Mouse (Mus musculus) heart, embryonic 11.5 days (tissue): ENCODE measurements around the gene Cyfip2. TPM values are rescaled to one million over a fixed set of nuclear protein-coding genes. Genes with fewer than 3 reads are reported as not detected.

Experiments used
- ATAC-seq: fragments of 200-750 bp; cut with Nextera tagmentation; replicated peaks from 2 replicates; pipeline ENCODE4 v1.8.0; 2017; ENCODE audit warnings: moderate library complexity; ENCODE audit not compliant: insufficient number of reproducible peaks, low FRiP score, low TSS enrichment
- H3K27ac ChIP-seq: fragments of 300-500 bp; sonication (generic); 2 replicates; pipeline ENCODE4 v1.5.1; 2014; ENCODE audit warnings: mild to moderate bottlenecking, low read depth, low read length
- H3K27me3 ChIP-seq: fragments of 300-500 bp; sonication (generic); 2 replicates; pipeline ENCODE4 v1.6.1; 2014; ENCODE audit warnings: mild to moderate bottlenecking, low read length, mixed read lengths; ENCODE audit not compliant: control insufficient read depth, insufficient read depth
- H3K36me3 ChIP-seq: fragments of 300-500 bp; sonication (generic); 2 replicates; pipeline ENCODE4 v1.6.1; 2014; ENCODE audit warnings: mild to moderate bottlenecking, low read length, moderate library complexity, mixed read lengths; ENCODE audit not compliant: control insufficient read depth, insufficient read depth
- H3K4me1 ChIP-seq: fragments of 300-500 bp; sonication (generic); 2 replicates; pipeline ENCODE4 v1.6.1; 2014; ENCODE audit warnings: low read length; ENCODE audit not compliant: control insufficient read depth, insufficient read depth
- H3K4me2 ChIP-seq: fragments of 300-500 bp; sonication (generic); 2 replicates; pipeline ENCODE4 v1.6.1; 2014; ENCODE audit warnings: mild to moderate bottlenecking, moderate library complexity
- H3K4me3 ChIP-seq: fragments of 300-500 bp; sonication (generic); 2 replicates; pipeline ENCODE4 v1.5.1; 2014; ENCODE audit warnings: low read depth, low read length
- H3K9ac ChIP-seq: fragments of 300-500 bp; sonication (generic); 2 replicates; pipeline ENCODE4 v1.6.1; 2014; ENCODE audit warnings: mild to moderate bottlenecking, low read depth, low read length, moderate library complexity
- H3K9me3 ChIP-seq: fragments of 300-500 bp; sonication (generic); replicated peaks from 2 replicates; pipeline ENCODE4 v1.6.1; 2016; ENCODE audit warnings: low read length; ENCODE audit not compliant: control insufficient read depth
- WGBS: fragments of 180-500 bp; shearing (Covaris S2); extraction: QIAGEN DNeasy Blood & Tissue Kit; methylation state at CpG from one replicate; pipeline ENCODE4 v1.1.7; 2014; ENCODE audit not compliant: insufficient replicate concordance; 5-methylcytosine and 5-hydroxymethylcytosine counted together
- polyA plus RNA-seq: library from polyadenylated mRNA; unstranded; fragments of >200 nt; fragmentation: Nextera tagmentation; extraction: Ambion mirVana; gene quantifications from 2 replicates; pipeline ENCODE4 v1.2.1, GENCODE M21; 2014

The Cyfip2 gene
- polyA plus RNA-seq, 1 experiment from 2014 or later = 5.7 TPM

GRCm38 (mm10) chr11:46214368-46215230, 98.1 kb downstream of the Cyfip2 start:
- WGBS = 15% methylated on average over 14 of the region's 14 CpGs
- Histone ChIP-seq H3K9ac (peak overlapping the region; percentile 54), H3K9me3 (no peaks in the 10 kb centered on the region), H3K27ac (peak overlapping the region; percentile 95), H3K27me3 (no peaks in the 10 kb centered on the region), H3K4me1 (peaks cover 52% of the 10 kb centered on the region), H3K4me2 (peak overlapping the region; percentile 46), H3K4me3 (no peak overlapping the region), H3K36me3 (no peaks in the 10 kb centered on the region)
- ATAC-seq = peak; percentile 50

GRCm38 (mm10) chr11:46213844-46214243, 98.8 kb downstream of the Cyfip2 start:
- peak overlapping the region; percentile 54 for H3K9ac ChIP-seq
- no peak overlapping the region for H3K4me2 ChIP-seq
- 0 out of 2 replicates have a peak, but pooled peaks have one; percentile 41 for ATAC-seq
- no peaks in the 10 kb centered on the region for H3K9me3 ChIP-seq
- peak overlapping the region; percentile 95 for H3K27ac ChIP-seq
- H3K4me3 ChIP-seq = no peak overlapping the region
- no peaks in the 10 kb centered on the region for H3K27me3 ChIP-seq
- H3K36me3 ChIP-seq = no peaks in the 10 kb centered on the region
- 30% methylated on average over 5 of the region's 5 CpGs for WGBS
- peaks cover 55% of the 10 kb centered on the region for H3K4me1 ChIP-seq

GRCm38 (mm10) chr11:46211858-46212257, 100.8 kb downstream of the Cyfip2 start:
- Histone ChIP-seq H3K4me1 (peaks cover 55% of the 10 kb centered on the region), H3K4me3 (no peak overlapping the region), H3K9me3 (no peaks in the 10 kb centered on the region), H3K27me3 (no peaks in the 10 kb centered on the region), H3K36me3 (no peaks in the 10 kb centered on the region), H3K9ac (peak overlapping the region; percentile 46), H3K27ac (peak overlapping the region; percentile 75), H3K4me2 (no peak overlapping the region)
- WGBS = 16% methylated on average over 3 of the region's 3 CpGs
- ATAC-seq = no peak

- Histone ChIP-seq H3K27ac (peak overlapping the region; percentile 22; the same call in 1 of the 2 replicates), H3K9me3 (no peaks in the 10 kb centered on the region), H3K4me1 (peaks cover 65% of the 10 kb centered on the region), H3K9ac (no peak overlapping the region), H3K27me3 (no peaks in the 10 kb centered on the region), H3K4me2 (no peak overlapping the region), H3K4me3 (no peak overlapping the region), H3K36me3 (no peaks in the 10 kb centered on the region)
- WGBS = 37% methylated on average over 2 of the region's 2 CpGs
- ATAC-seq = no peak
Measured at GRCm38 (mm10) chr11:46209884-46210283, 102.8 kb downstream of the Cyfip2 start.

DNA sequence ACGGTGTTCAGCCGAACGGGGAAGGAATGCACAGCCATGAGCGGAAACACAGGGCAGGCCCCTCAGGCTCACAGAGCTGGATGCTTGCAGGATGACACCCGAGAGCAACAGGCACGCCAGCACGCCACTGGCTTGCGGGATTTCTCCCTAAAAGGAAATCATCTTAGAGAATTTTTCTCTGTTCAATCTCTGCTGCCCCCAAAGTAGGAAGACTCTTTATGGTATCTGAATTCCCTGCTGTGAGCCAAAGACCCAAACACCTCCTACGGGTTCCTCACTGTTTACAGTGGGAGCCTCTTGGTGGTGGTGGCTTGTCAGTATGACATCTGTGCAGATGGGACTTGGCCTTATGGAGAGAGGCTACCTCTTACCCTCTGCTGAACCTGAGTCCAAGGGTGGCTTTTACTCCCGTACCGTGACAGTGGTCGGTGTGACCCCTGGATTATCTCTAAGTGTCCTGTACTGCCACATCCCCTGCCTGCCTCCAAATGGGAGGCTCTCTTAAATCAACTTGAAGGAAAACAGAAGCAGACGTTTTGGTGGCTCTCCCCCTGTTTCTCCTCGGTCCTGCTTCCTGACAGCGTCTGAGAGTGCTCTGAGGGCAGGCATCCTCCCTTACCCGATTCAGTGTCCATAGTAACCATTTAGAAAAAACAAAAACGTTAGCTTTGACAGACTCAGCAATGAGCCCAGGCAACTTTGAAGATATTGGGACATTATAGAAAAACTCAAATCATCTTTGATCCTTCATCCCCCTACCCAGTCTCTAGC, 106.8 kb downstream of the Cyfip2 start:
- Histone ChIP-seq H3K27me3 (no peaks in the 10 kb centered on the region), H3K4me3 (no peak overlapping the region), H3K36me3 (no peaks in the 10 kb centered on the region), H3K4me2 (no peak overlapping the region; the same call in 1 of the 2 replicates), H3K4me1 (peaks cover 53% of the 10 kb centered on the region), H3K27ac (peak overlapping the region; percentile 73), H3K9ac (peak overlapping the region; percentile 49; the same call in 1 of the 2 replicates), H3K9me3 (no peaks in the 10 kb centered on the region)
- ATAC-seq = no peak
- 23% methylated on average over 17 of the region's 17 CpGs for WGBS

GRCm38 (mm10) chr11:46204841-46205240, 107.8 kb downstream of the Cyfip2 start:
- Histone ChIP-seq H3K4me2 (no peak overlapping the region), H3K36me3 (no peaks in the 10 kb centered on the region), H3K9me3 (no peaks in the 10 kb centered on the region), H3K4me1 (peaks cover 49% of the 10 kb centered on the region), H3K27me3 (no peaks in the 10 kb centered on the region), H3K27ac (no peak overlapping the region), H3K9ac (no peak overlapping the region), H3K4me3 (no peak overlapping the region)
- ATAC-seq = no peak
- 82% methylated on average over 9 of the region's 9 CpGs for WGBS

GRCm38 (mm10) chr11:46202547-46202887, 110.1 kb downstream of the Cyfip2 start:
- peak; percentile 24; the same call in 1 of the 2 replicates for ATAC-seq
- Histone ChIP-seq H3K4me3 (no peak overlapping the region), H3K36me3 (0 out of 2 replicates have a peak, but pooled peaks cover 2% of the 10 kb centered on the region), H3K9ac (peak overlapping the region; percentile 11; the same call in 1 of the 2 replicates), H3K27ac (peak overlapping the region; percentile 82), H3K4me2 (peak overlapping the region; percentile 48), H3K4me1 (peaks cover 50% of the 10 kb centered on the region), H3K9me3 (no peaks in the 10 kb centered on the region), H3K27me3 (no peaks in the 10 kb centered on the region)
- 14% methylated on average over 10 of the region's 10 CpGs for WGBS

GRCm38 (mm10) chr11:46201636-46202546, 110.8 kb downstream of the Cyfip2 start:
- no peaks in the 10 kb centered on the region for H3K9me3 ChIP-seq
- H3K36me3 ChIP-seq = 0 out of 2 replicates have a peak, but pooled peaks cover 2% of the 10 kb centered on the region
- H3K27me3 ChIP-seq = no peaks in the 10 kb centered on the region
- WGBS = 39% methylated on average over 20 of the region's 20 CpGs
- peak overlapping the region; percentile 82 for H3K27ac ChIP-seq
- peak; percentile 35; the same call in 1 of the 2 replicates for ATAC-seq
- peak overlapping the region; percentile 48 for H3K4me2 ChIP-seq
- H3K9ac ChIP-seq = peak overlapping the region; percentile 11; the same call in 1 of the 2 replicates
- no peak overlapping the region for H3K4me3 ChIP-seq
- H3K4me1 ChIP-seq = peaks cover 50% of the 10 kb centered on the region
